Mouse (Mus musculus) forebrain, embryonic 16.5 days (tissue): ENCODE results near the gene Sept9. TPM values are rescaled to one million over a fixed set of nuclear protein-coding genes. Genes with fewer than 3 reads are reported as not detected.
"Not testable (repeated sequence)": the region's sequence is repeated elsewhere in the genome, so short reads cannot be mapped to it uniquely, and the experiment has no call there.

ENCODE experiments used
- ATAC-seq: fragments of 200-750 bp; cut with Nextera tagmentation; 2 replicates; pipeline ENCODE4 v1.8.0; 2017; ENCODE audit warnings: mild to moderate bottlenecking, moderate library complexity
- H3K27ac ChIP-seq: fragments of 300-500 bp; sonication (generic); 2 replicates; pipeline ENCODE4 v1.5.1; 2014; ENCODE audit warnings: low read length, control low read depth
- H3K27me3 ChIP-seq: fragments of 300-500 bp; sonication (generic); replicated peaks from 2 replicates; pipeline ENCODE4 v1.6.1; 2014; ENCODE audit warnings: low read length; ENCODE audit not compliant: control insufficient read depth, insufficient read depth
- H3K36me3 ChIP-seq: fragments of 300-500 bp; sonication (generic); 2 replicates; pipeline ENCODE4 v1.6.1; 2014; ENCODE audit not compliant: control insufficient read depth, insufficient read depth
- H3K4me1 ChIP-seq: fragments of 300-500 bp; sonication (generic); replicated peaks from 2 replicates; pipeline ENCODE4 v1.6.1; 2014; ENCODE audit warnings: low read length; ENCODE audit not compliant: control insufficient read depth, insufficient read depth
- H3K4me2 ChIP-seq: fragments of 300-500 bp; sonication (generic); 2 replicates; pipeline ENCODE4 v1.6.1; 2014; ENCODE audit warnings: mild to moderate bottlenecking, low read length, control low read depth
- H3K4me3 ChIP-seq: fragments of 300-500 bp; sonication (generic); replicated peaks from 2 replicates; pipeline ENCODE4 v1.5.1; 2014; ENCODE audit warnings: mild to moderate bottlenecking, low read length, control low read depth
- H3K9ac ChIP-seq: fragments of 300-500 bp; sonication (generic); replicated peaks from 2 replicates; pipeline ENCODE4 v1.6.1; 2014; ENCODE audit warnings: low read depth, low read length, control low read depth
- H3K9me3 ChIP-seq: fragments of 300-500 bp; sonication (generic); 2 replicates; pipeline ENCODE4 v1.6.1; 2016; ENCODE audit warnings: low read length; ENCODE audit not compliant: control insufficient read depth
- WGBS: fragments of 180-500 bp; shearing (Covaris S2); extraction: QIAGEN DNeasy Blood & Tissue Kit; methylation state at CpG from one replicate; pipeline ENCODE4 v1.1.7; 2014; 5-methylcytosine and 5-hydroxymethylcytosine counted together
- polyA plus RNA-seq: library from polyadenylated mRNA; unstranded; fragments of >200 nt; fragmentation: Nextera tagmentation; extraction: Ambion mirVana; gene quantifications from 2 replicates; pipeline ENCODE4 v1.2.1, GENCODE M21; 2015

Sept9 gene
- polyA plus RNA-seq, 1 experiment from 2014 or later = 120 TPM

DNA sequence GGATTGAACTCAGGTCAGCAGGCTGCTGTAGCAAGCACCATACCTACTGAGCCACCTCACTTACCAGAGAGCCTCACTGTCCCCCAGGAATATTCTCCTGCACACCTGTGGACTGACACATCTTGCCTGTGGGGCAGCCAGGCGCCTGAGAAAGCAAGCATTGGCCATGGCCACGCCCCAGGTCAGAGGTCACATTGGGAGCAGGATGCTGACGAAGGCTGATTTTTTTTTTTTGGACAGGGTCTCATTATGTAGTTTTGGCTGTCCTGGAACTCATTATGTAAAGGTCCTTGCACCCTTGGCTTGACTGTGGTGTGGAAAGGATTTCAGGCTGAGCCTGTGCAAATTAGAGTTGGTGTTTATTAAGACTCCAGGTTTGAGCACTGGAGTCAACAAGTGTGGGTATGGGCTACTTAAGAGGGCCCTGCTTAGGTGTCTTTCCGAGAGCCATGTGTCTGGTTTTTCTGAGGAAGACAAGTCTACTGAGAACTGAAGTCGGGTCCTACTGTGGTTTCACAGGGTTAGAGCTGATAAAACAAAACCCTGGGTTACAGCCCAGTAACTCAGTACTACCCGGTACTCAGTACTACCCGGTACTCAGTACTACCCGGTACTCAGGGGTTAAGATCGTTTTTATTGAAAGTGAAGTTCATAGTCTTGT, 122.0 kb downstream of the Sept9 start:
- peaks cover 45% of the 10 kb centered on the region for H3K4me1 ChIP-seq
- no peaks in the 10 kb centered on the region for H3K9me3 ChIP-seq
- no peaks in the 10 kb centered on the region for H3K27me3 ChIP-seq
- H3K36me3 ChIP-seq = no peaks in the 10 kb centered on the region
- H3K27ac ChIP-seq = no peak overlapping the region
- no peak overlapping the region for H3K4me2 ChIP-seq
- H3K4me3 ChIP-seq = no peak overlapping the region
- 77% methylated on average over 9 of the region's 9 CpGs for WGBS
- no peak overlapping the region for H3K9ac ChIP-seq
- no peak for ATAC-seq

GRCm38 (mm10) chr11:117322311-117322710, 122.8 kb downstream of the Sept9 start:
- no peaks in the 10 kb centered on the region for H3K27me3 ChIP-seq
- H3K9ac ChIP-seq = no peak overlapping the region
- H3K27ac ChIP-seq = no peak overlapping the region
- 91% methylated on average over 3 of the region's 3 CpGs for WGBS
- H3K4me2 ChIP-seq = no peak overlapping the region
- no peak for ATAC-seq
- peaks cover 45% of the 10 kb centered on the region for H3K4me1 ChIP-seq
- H3K36me3 ChIP-seq = no peaks in the 10 kb centered on the region
- no peaks in the 10 kb centered on the region for H3K9me3 ChIP-seq
- no peak overlapping the region for H3K4me3 ChIP-seq

- H3K9ac ChIP-seq = no peak overlapping the region
- WGBS = 88% methylated on average over 15 of the region's 15 CpGs
- no peak overlapping the region for H3K4me3 ChIP-seq
- no peak overlapping the region for H3K27ac ChIP-seq
- no peak overlapping the region for H3K4me2 ChIP-seq
- peaks cover 41% of the 10 kb centered on the region for H3K4me1 ChIP-seq
- H3K36me3 ChIP-seq = no peaks in the 10 kb centered on the region
- no peaks in the 10 kb centered on the region for H3K9me3 ChIP-seq
- no peak for ATAC-seq
- H3K27me3 ChIP-seq = no peaks in the 10 kb centered on the region
Measured at GRCm38 (mm10) chr11:117322730-117323579, 123.5 kb downstream of the Sept9 start.

GRCm38 (mm10) chr11:117323976-117324574, 124.6 kb downstream of the Sept9 start:
- no peak for ATAC-seq
- Histone ChIP-seq H3K9me3 (no peaks in the 10 kb centered on the region), H3K27ac (no peak overlapping the region), H3K4me3 (no peak overlapping the region), H3K4me2 (no peak overlapping the region), H3K36me3 (no peaks in the 10 kb centered on the region), H3K27me3 (no peaks in the 10 kb centered on the region), H3K4me1 (peaks cover 34% of the 10 kb centered on the region), H3K9ac (no peak overlapping the region)
- 58% methylated on average over 12 of the region's 12 CpGs for WGBS

DNA sequence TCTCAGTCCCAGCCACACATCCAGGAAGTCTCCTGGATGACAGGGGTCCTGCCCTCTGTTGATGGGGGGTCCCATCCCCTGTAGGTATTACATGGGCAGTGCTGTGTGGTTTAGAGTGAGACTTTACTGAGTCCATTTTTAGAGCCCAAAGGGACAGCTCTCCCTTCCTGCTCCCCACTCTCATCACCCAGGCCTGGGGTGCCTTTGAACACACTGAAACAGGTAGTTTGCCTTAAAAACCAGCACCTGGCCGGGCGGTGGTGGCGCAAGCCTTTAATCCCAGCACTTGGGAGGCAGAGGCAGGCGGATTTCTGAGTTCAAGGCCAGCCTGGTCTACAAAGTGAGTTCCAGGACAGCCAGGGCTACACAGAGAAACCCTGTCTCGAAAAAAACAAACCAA, 125.3 kb downstream of the Sept9 start:
- H3K9me3 ChIP-seq, H3K4me2 ChIP-seq, H3K9ac ChIP-seq, H3K27ac ChIP-seq, H3K4me3 ChIP-seq, ATAC-seq, H3K36me3 ChIP-seq, H3K27me3 ChIP-seq: not testable (repeated sequence)
- 87% methylated on average over 5 of the region's 5 CpGs for WGBS
- peaks cover 28% of the 10 kb centered on the region for H3K4me1 ChIP-seq

- Histone ChIP-seq H3K27me3 (no peaks in the 10 kb centered on the region), H3K4me1 (peaks cover 24% of the 10 kb centered on the region), H3K4me3 (no peak overlapping the region), H3K27ac (no peak overlapping the region), H3K9me3 (no peaks in the 10 kb centered on the region), H3K36me3 (no peaks in the 10 kb centered on the region), H3K4me2 (no peak overlapping the region), H3K9ac (no peak overlapping the region)
- ATAC-seq = no peak
- 82% methylated on average over 5 of the region's 5 CpGs for WGBS
Measured at GRCm38 (mm10) chr11:117325131-117325467, 125.6 kb downstream of the Sept9 start.

GRCm38 (mm10) chr11:117325468-117326139, 126.1 kb downstream of the Sept9 start:
- no peaks in the 10 kb centered on the region for H3K36me3 ChIP-seq
- H3K4me3 ChIP-seq = no peak overlapping the region
- no peak overlapping the region for H3K9ac ChIP-seq
- no peaks in the 10 kb centered on the region for H3K9me3 ChIP-seq
- peaks cover 28% of the 10 kb centered on the region for H3K4me1 ChIP-seq
- ATAC-seq = no peak
- no peak overlapping the region for H3K27ac ChIP-seq
- H3K27me3 ChIP-seq = no peaks in the 10 kb centered on the region
- H3K4me2 ChIP-seq = no peak overlapping the region
- WGBS = 40% methylated on average over 12 of the region's 12 CpGs

DNA sequence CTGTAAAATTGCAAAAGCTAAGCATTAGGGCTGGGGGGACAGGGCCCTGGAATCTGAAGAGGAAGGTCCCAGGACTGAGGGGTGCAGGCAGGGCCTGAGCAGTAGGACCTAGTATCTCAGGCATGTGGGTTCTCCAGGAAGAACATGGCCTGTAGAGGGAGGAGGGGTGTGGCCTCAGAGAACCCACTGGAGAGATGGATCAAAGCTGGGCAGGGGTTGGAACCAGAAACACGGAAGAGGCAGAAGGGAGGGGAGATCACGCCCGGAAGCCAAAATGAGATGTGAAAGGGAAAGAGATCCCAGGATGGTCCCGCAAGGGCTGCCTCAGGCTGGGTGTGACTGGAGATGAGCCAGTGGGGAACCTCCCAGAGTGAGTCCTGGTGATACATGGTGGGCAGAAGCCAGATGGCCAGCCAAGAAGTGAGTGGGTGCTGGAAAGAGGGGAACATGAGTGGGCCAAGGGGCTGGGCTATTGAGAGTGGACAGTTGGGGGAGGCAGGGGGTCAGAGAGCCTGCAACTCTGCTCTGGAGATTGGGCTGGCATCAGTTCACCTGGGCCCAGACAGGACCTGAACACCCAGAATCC, 126.8 kb downstream of the Sept9 start:
- H3K4me2 ChIP-seq = no peak overlapping the region
- H3K9me3 ChIP-seq = no peaks in the 10 kb centered on the region
- 72% methylated on average over 4 of the region's 4 CpGs for WGBS
- no peaks in the 10 kb centered on the region for H3K27me3 ChIP-seq
- H3K36me3 ChIP-seq = no peaks in the 10 kb centered on the region
- ATAC-seq = no peak
- no peak overlapping the region for H3K27ac ChIP-seq
- no peak overlapping the region for H3K4me3 ChIP-seq
- no peak overlapping the region for H3K9ac ChIP-seq
- peaks cover 35% of the 10 kb centered on the region for H3K4me1 ChIP-seq
